Mouse (Mus musculus): ENCODE measurements around the gene 4932415D10Rik. TPM values are rescaled to one million over a fixed set of nuclear protein-coding genes. Genes with fewer than 3 reads are reported as not detected.

4932415D10Rik gene
- not detected in 2 replicates for total RNA-seq (2015)
- total RNA-seq (2017) = not detected in 2 replicates

DNA sequence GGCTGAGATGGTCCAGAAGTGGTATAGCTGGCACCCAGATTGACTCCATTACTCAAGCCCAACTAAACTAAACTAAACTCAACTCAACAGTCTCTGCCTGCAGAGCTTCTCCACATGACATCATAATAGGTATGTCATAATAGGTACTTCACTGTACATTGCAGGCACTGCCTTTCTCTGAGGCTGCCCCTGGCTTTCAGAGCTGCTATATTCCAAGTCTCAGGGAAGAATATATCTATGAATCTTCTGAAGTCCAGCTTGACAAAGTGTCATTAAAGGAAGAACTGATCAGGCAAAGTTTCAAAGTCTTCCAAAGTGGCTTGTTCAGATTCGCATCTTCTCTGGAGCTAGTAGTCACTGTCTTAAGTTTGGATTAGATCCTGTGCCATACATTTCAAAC is at the start of gene 4932415D10Rik:
Gene 4932415D10Rik, minus strand, starts transcription at position 101 of the 400 bp plus-strand sequence.
- ATAC-seq (replicated peaks; ENCODE audit: poor library complexity) = no peak

- ATAC-seq (replicated peaks; ENCODE audit: poor library complexity) = no peak
Measured at GRCm38 (mm10) chr10:82361911-82362310, 45.5 kb upstream of the 4932415D10Rik start.

- ATAC-seq (replicated peaks; ENCODE audit: poor library complexity) = no peak
Measured at GRCm38 (mm10) chr10:82355401-82355800, 39.0 kb upstream of the 4932415D10Rik start.

DNA sequence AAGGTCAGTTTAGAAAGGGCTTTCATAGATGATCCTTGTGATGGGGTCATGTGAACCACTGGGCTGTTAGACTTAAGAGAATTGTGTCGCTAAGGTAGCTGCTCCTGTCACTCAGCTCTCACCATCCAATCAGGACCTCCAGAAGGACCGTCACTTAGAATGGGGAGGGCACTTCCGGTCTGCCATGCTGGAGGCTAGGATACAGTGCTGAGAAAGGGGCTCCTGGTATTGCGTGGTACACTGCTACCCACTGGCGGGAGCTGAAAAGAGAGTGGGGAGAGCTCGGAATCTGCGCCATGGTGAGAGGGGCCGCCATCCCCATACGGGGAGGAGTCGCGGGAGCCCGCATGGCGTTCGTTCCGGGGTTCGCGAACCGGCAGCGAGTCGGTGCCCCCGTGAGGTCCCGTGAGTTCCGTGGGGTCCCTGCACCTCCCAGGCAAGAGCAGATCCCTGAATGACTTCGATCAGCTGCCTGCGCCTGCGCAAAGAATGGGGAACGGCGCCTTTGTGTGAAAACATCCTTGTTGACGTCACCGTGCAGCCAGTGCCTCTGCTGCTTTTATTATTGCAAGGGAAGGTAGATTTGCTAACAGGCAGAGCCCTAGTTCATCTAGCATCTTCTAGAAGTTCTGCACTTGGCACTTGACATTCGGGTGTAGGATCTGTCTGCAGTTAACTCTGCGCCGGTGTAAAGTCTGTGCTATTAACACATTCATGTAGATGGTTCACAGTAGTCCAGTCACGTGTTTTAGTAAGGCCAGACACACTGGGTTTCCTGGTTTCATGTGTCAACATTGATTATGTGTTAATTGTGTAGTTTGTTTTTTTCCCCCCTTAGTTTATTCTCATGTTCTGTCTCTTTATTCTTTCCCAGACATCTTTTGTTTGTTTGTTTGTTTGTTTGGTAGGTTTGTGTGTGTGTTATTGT is 38.0 kb upstream of the 4932415D10Rik start, which contains the start of gene Gm4924:
Gene Gm4924, plus strand, starts transcription at position 173 of the 928 bp plus-strand sequence.
- ATAC-seq (replicated peaks; ENCODE audit: poor library complexity) = peak; percentile 98

DNA sequence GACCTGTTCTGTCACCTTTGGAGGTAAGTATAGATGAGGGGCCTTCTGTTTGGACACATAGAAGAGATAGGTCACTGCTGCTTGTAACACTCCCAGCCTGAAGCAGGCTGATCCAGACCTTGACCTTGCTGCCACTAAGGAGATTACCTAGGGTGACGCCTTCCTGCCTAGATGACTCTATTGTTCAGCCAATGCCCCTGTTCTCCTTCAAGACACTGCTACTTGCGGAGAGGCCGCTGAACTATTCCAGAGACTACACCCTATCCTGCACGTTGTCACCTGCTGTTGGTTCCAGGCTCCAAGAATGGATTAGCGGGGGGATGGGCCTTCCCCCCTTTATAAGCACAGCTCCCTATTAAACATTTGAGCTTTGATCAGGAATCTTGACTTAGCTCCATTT is 13.4 kb upstream of the 4932415D10Rik start:
- no peak for ATAC-seq (replicated peaks; ENCODE audit: poor library complexity)

DNA sequence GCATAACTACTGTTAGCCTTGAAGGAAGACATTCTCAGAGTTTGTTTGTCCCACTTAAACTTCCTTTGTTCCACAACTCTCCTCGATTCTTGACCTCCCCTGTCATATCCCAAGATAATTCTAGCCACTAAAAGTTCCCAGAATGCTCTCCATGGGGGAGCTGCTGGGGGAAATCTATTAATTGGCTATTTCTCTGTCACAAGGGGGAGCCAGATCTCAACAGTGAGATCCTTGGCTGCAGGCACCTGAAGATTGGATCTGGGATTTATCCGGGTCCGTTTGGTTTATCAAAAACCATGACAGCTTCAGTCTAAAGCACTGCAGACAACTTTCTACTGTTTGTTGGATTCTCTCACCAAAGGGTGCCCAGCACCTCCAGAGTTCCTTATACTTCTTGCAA is 3.8 kb upstream of the 4932415D10Rik start:
- no peak for ATAC-seq (replicated peaks; ENCODE audit: poor library complexity)

DNA sequence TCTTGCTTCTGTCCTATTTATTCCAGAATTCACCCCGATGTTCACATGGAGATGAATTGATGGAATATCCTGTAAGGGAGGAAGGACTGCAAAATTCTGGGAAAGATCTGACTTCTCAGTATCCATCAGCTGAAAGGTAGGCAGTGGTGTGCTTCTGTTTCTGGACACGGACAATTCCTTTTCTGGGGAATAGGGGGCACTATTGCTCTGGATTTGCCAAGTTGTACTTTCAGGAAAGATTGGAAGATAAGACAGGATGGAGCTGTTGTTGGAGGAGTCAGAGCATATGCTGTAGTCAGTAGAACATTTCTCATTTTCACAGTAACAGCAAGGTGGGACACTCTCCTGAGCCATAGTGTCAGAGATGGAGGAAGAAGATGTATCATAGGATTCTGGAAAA is 19.9 kb downstream of the 4932415D10Rik start:
- no peak for ATAC-seq (replicated peaks; ENCODE audit: poor library complexity)

DNA sequence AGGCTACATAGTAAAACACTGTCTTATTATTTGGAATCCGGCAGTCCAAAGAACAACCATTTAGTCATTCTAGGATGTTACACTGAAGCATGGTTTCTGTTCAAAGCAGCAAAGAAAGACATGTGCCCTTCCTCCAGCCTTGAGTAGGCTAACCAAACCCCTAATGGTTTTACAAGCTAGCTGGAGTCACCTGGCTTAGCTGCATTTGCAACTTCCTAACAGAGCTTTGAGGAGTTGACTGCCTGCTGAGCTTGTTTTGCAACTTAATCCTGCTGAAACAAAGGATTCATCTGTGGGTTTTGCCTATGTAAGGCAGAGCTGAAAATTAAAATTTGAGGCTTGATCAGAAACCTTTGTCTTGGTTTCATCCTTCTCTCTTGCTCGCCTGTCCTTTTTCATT is 59.1 kb downstream of the 4932415D10Rik start:
- ATAC-seq (replicated peaks; ENCODE audit: poor library complexity) = no peak

DNA sequence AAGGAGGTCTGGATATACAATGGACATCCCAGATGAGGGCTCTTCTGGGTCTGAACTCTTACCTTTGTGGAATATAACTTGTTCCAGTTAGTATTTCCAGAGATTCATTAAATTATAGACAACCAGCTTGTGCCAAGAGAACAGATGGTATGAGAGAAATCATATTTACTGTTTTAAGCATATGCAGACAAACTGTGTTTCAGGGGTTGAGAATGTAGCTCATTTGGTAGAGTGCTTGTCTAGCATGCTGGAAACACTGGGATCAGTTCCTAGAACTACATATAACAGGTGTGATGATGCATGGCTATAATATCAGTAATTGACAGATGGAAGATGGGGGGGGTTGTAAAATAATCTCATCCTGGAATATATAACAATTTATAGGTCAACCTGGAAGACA is 71.4 kb downstream of the 4932415D10Rik start:
- no peak for ATAC-seq (replicated peaks; ENCODE audit: poor library complexity)

DNA sequence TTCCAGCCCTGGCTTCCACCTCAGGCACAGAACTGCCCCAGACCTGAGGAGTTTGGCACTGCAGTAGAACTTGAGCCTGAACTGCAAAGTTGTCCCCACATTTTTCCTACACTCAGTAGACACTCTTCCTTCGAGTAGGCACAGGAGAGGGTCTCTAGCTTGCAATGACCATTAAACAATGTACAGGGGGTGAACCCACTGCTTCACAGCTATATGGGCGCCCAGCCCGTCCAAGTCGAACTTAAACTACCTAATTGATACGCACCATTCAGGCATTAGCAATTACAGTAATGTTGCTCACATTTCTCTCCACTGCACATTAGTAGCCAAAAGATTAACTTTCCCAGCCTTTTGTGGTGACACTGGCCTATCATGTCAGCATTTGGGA is 75.0 kb downstream of the 4932415D10Rik start:
- ATAC-seq (replicated peaks; ENCODE audit: poor library complexity) = peak; percentile 10; the same call in 1 of the 2 replicates

DNA sequence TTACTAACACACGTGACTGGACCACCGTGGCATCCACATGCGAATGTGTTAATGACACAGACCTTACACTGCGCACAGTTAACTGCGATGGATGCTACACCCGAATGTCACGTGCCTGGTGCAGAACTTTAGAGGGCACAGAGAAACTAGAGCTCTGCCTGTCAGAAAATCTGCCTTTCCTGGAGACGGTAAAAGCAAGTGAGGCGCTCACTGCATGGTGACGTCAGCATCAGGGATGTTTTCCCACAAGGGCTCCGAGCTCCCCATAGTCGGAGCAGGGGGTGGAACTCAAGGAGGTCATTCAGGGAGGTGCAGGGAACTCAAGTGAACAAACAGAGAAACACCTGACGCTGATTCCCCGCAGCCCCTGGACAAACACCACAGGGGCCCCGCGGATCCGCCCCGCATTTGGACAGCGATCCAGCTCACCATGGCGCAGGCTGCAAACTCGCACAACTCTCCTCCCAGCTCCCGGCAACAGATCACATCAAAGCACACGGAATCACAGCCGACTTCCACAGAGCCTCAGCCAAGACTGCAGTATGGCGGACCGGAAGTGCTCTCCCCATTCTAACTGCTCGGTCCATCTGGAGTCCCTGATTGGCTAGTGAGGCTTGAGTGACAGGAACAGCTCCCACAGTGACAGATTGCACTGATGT is 75.5 kb downstream of the 4932415D10Rik start, which contains the start of gene Zfp938:
Gene Zfp938, minus strand, starts transcription at position 539 of the 659 bp plus-strand sequence.
- peak; percentile 100 for ATAC-seq (replicated peaks; ENCODE audit: poor library complexity)

Other genes with a start within 250 kb of the 4932415D10Rik start
- gene BC024063, start 233.2 kb downstream of the 4932415D10Rik start, total RNA-seq (2015) = 0.29 and 0.94 TPM in 2 replicates
- gene BC024063, start 233.2 kb downstream of the 4932415D10Rik start, total RNA-seq (2017) = 0.24 and 1.3 TPM in 2 replicates
- 3.8 and 7.8 TPM in 2 replicates for gene AU041133, start 188.6 kb downstream of the 4932415D10Rik start, total RNA-seq (2015)
- 4.8 and 5.2 TPM in 2 replicates for gene AU041133, start 188.6 kb downstream of the 4932415D10Rik start, total RNA-seq (2017)
- 3.3 and 10.2 TPM in 2 replicates for gene Zfp938, start 75.3 kb downstream of the 4932415D10Rik start, total RNA-seq (2015)
- 7.0 and 7.3 TPM in 2 replicates for gene Zfp938, start 75.3 kb downstream of the 4932415D10Rik start, total RNA-seq (2017)
- gene Gm4924, start 37.7 kb upstream of the 4932415D10Rik start, total RNA-seq (2015) = 3.9 and 4.0 TPM in 2 replicates
- gene Gm4924, start 37.7 kb upstream of the 4932415D10Rik start, total RNA-seq (2017) = 2.7 and 3.5 TPM in 2 replicates
- not detected in 2 replicates for gene Gm1553, start 176.0 kb upstream of the 4932415D10Rik start, total RNA-seq (2015)
- not detected in 2 replicates for gene Gm1553, start 176.0 kb upstream of the 4932415D10Rik start, total RNA-seq (2017)